Mouse (Mus musculus): ENCODE data around the gene Lhx2. TPM values are rescaled to one million over a fixed set of nuclear protein-coding genes. Genes with fewer than 3 reads are reported as not detected.
A peak's percentile ranks its signal among the peaks of the same experiment; 100 is the strongest.

Lhx2 gene
- total and polyA plus RNA-seq, 2 experiments from 2014 or later = 22.1 to 90.1 TPM

GRCm38 (mm10) chr2:38348660-38349420 lies 9.8 kb downstream of the Lhx2 start:
- Histone ChIP-seq H3K27me3 (ENCODE audit: insufficient read depth, low read length) (peaks cover 61% of the 10 kb centered on the region), H3K27ac (ENCODE audit: low read depth, low read length) (peak overlapping the region; percentile 60; the same call in 1 of the 2 replicates), H3K36me3 (ENCODE audit: insufficient read depth, low read length) (no peaks in the 10 kb centered on the region), H3K9me3 (ENCODE audit: low read length) (no peaks in the 10 kb centered on the region), H3K4me1 (ENCODE audit: insufficient read depth, low read length) (peaks cover 8% of the 10 kb centered on the region), H3K9ac (replicated peaks; ENCODE audit: low read length, poor library complexity, severe bottlenecking) (peak overlapping the region; percentile 53), H3K4me3 (ENCODE audit: low read depth, low read length) (peak overlapping the region; percentile 34), H3K4me2 (ENCODE audit: low read depth, low read length, poor library complexity, severe bottlenecking) (peak overlapping the region; percentile 61)
- ATAC-seq (ENCODE audit: low FRiP score) (no peak), DNase-seq (ENCODE audit: low spot score) (no peak)
- TF ChIP-seq CTCF (IDR thresholded peaks at IDR 0.05) = no peak
- WGBS = 5% methylated on average over 19 of the region's 19 CpGs

DNA sequence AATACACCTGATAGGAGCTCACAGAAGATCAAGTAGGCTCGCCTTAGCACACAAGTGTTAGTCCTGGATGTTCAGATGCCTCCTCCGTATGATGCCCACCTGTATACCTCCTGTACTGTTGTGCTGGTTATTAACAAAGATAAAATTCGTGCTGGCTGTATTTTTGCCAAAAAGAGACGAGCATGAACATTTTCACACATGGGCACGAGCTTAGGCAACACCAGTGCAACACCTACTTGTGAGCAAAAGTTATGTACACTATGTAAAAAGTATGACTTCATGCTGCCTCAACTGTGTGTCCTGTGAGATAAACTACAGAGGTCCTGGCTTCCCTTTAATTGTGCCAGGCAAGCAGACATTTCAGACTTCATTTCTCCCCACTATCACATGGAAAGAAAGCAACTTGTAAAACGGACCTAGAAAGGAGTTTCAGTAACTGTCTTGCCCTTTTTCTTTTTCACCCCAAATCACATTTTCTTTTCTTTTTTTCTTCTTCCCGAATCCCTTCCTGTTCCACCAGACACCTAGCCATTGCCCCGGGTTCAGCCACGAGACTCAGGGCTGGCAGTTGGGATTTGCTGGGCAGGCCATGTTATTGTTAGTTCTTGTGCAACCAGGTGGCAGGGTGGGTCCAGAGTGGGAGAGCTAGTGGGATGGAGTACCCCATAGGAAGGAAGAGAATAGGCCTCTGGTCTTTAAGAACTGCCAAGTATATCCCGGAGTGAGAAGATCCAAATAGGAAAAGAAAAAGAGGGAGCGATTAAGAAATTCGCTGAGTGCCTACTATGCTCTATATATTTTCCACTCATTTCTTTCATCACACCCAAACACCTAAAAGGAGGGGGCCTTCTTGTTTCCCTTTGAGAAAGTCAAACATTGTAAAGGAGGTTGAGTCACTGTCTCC lies 10.6 kb downstream of the Lhx2 start:
- Histone ChIP-seq H3K27me3 (ENCODE audit: insufficient read depth, low read length) (peaks cover 65% of the 10 kb centered on the region), H3K36me3 (ENCODE audit: insufficient read depth, low read length) (no peaks in the 10 kb centered on the region), H3K9me3 (ENCODE audit: low read length) (no peaks in the 10 kb centered on the region), H3K4me1 (ENCODE audit: insufficient read depth, low read length) (peaks cover 8% of the 10 kb centered on the region), H3K4me3 (ENCODE audit: low read depth, low read length) (peak overlapping the region; percentile 55; the same call in 1 of the 2 replicates), H3K27ac (ENCODE audit: low read depth, low read length) (peak overlapping the region; percentile 39; the same call in 1 of the 2 replicates), H3K9ac (replicated peaks; ENCODE audit: low read length, poor library complexity, severe bottlenecking) (no peak overlapping the region), H3K4me2 (ENCODE audit: low read depth, low read length, poor library complexity, severe bottlenecking) (peak overlapping the region; percentile 72)
- no peak for TF ChIP-seq CTCF (IDR thresholded peaks at IDR 0.05)
- ATAC-seq (ENCODE audit: low FRiP score) (no peak), DNase-seq (ENCODE audit: low spot score) (no peak)
- WGBS = 10% methylated on average over 12 of the region's 12 CpGs

DNA sequence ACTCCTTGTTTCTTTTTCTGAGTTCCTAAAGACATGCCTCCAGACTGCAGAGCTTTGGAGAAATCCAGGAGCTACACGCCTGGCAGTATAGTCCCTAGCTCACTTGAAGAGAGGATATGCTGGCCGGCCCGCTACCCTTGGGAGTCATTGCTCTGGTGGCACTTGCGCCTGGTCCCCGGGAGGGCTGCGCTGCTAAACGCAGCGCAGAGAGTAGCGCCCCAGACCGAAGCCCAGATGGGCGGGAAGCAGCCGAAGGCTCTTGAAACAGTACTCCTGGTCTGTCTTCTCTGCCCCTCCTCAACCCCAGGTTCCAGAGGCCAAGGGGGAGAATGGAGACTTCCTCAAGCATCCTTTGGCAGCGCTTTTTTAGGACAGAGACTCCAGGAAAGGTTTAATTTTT lies 11.3 kb downstream of the Lhx2 start:
- Histone ChIP-seq H3K27ac (ENCODE audit: low read depth, low read length) (peak overlapping the region; percentile 79), H3K27me3 (ENCODE audit: insufficient read depth, low read length) (peaks cover 60% of the 10 kb centered on the region), H3K4me2 (ENCODE audit: low read depth, low read length, poor library complexity, severe bottlenecking) (peak overlapping the region; percentile 72), H3K9me3 (ENCODE audit: low read length) (no peaks in the 10 kb centered on the region), H3K9ac (replicated peaks; ENCODE audit: low read length, poor library complexity, severe bottlenecking) (peak overlapping the region; percentile 70; the same call in 1 of the 2 replicates), H3K4me1 (ENCODE audit: insufficient read depth, low read length) (peaks cover 8% of the 10 kb centered on the region), H3K4me3 (ENCODE audit: low read depth, low read length) (peak overlapping the region; percentile 55), H3K36me3 (ENCODE audit: insufficient read depth, low read length) (no peaks in the 10 kb centered on the region)
- peak; percentile 6; the same call in 1 of the 2 replicates for ATAC-seq (ENCODE audit: low FRiP score)
- no peak for DNase-seq (ENCODE audit: low spot score)
- no peak for TF ChIP-seq CTCF (IDR thresholded peaks at IDR 0.05)
- under 1% methylated on average over 13 of the region's 13 CpGs for WGBS

DNA sequence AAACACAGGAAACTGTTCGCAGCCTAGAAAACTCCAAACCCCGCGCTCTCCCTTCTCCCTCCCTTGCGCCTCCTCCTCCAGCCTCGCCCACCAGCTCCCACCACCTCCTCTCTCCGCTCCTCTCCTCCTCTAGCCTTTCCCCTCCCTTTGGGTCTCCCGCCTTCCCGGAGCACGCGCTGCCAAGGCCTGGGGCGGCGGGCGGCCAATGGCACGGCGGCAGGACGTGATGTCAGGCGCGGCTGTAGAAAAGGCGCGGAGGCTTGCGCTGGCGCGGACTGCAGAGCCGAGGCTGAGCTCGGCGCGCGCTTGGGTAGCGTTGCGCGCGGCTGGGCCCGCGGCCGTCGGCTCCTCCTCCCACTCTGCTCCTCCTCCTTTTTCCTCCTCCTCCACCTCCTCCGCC lies 11.7 kb downstream of the Lhx2 start:
- Histone ChIP-seq H3K9me3 (ENCODE audit: low read length) (no peaks in the 10 kb centered on the region), H3K36me3 (ENCODE audit: insufficient read depth, low read length) (no peaks in the 10 kb centered on the region), H3K27ac (ENCODE audit: low read depth, low read length) (peak overlapping the region; percentile 79), H3K9ac (replicated peaks; ENCODE audit: low read length, poor library complexity, severe bottlenecking) (peak overlapping the region; percentile 70), H3K27me3 (ENCODE audit: insufficient read depth, low read length) (peaks cover 59% of the 10 kb centered on the region), H3K4me1 (ENCODE audit: insufficient read depth, low read length) (peaks cover 8% of the 10 kb centered on the region), H3K4me3 (ENCODE audit: low read depth, low read length) (peak overlapping the region; percentile 55), H3K4me2 (ENCODE audit: low read depth, low read length, poor library complexity, severe bottlenecking) (peak overlapping the region; percentile 72)
- TF ChIP-seq CTCF (IDR thresholded peaks at IDR 0.05) = no peak
- WGBS = 0% methylated on average over 35 of the region's 37 CpGs
- peak; percentile 86 for ATAC-seq (ENCODE audit: low FRiP score)
- DNase-seq (ENCODE audit: low spot score) = peak; percentile 77

DNA sequence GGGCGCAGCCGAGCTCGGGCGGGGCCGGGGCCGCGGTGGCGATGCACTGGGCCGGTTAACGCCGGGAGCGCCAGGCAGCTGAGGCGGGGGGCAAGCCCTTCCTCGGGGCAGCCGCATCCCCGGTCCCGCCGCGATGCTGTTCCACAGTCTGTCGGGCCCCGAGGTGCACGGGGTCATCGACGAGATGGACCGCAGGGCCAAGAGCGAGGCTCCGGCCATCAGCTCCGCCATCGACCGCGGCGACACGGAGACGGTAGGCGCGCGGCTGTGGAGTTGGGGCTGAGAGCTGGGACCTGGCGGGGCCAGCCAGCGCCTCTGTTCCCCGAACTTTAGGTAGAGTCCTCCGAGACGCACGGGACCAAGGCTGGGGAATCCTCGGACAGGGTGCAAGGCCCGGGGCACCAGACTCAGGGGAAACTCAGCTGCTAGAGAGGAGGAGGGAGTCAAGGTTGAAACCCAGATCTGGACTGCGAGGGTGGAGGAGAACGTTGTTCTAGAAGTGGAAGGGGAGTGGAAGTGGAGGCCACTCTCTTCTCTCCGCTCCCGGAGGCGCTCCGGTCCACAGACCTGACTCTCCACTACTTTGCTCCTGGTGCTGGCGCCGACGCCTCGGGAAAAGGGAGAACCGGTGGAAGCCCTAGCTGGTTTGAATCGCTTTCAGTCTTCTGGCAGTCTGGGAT lies 12.7 kb downstream of the Lhx2 start:
- Histone ChIP-seq H3K27ac (ENCODE audit: low read depth, low read length) (peak overlapping the region; percentile 79), H3K27me3 (ENCODE audit: insufficient read depth, low read length) (peaks cover 59% of the 10 kb centered on the region), H3K4me2 (ENCODE audit: low read depth, low read length, poor library complexity, severe bottlenecking) (peak overlapping the region; percentile 72), H3K9me3 (ENCODE audit: low read length) (no peaks in the 10 kb centered on the region), H3K4me3 (ENCODE audit: low read depth, low read length) (peak overlapping the region; percentile 55), H3K9ac (replicated peaks; ENCODE audit: low read length, poor library complexity, severe bottlenecking) (peak overlapping the region; percentile 70), H3K4me1 (ENCODE audit: insufficient read depth, low read length) (peaks cover 8% of the 10 kb centered on the region), H3K36me3 (ENCODE audit: insufficient read depth, low read length) (no peaks in the 10 kb centered on the region)
- DNase-seq (ENCODE audit: low spot score) = no peak
- ATAC-seq (ENCODE audit: low FRiP score) = no peak; the same call in 1 of the 2 replicates
- WGBS = 1% methylated on average over 57 of the region's 57 CpGs
- TF ChIP-seq CTCF (IDR thresholded peaks at IDR 0.05) = no peak
